Mouse (Mus musculus) embryo, embryonic 10 days (tissue): ENCODE data around the gene Cd47.

Source experiments
- DNase-seq: peaks from one replicate; pipeline ENCODE4 v3.0.0-alpha.2; 2015; ENCODE audit warnings: low spot score

Cd47 gene

DNA sequence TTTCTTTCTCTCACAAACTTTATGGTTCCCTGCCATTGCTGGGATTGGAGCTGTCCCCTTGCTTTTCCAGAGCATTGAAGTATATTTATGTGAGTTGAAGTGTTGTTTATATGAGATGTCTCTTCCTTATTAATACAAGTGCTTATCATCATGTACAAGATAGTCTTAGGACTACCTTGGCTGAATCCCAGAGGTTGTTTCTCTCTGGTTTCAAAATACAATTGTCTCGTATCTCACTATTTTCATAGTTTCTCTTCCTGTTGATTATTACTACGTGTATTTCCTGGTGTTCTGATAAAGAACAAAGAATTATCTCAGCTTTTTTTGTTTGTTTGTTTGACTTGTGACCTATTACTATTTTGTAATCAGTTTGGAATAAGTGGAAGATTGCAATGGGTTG, 73.6 kb downstream of the Cd47 start:
- DNase-seq = no peak

DNA sequence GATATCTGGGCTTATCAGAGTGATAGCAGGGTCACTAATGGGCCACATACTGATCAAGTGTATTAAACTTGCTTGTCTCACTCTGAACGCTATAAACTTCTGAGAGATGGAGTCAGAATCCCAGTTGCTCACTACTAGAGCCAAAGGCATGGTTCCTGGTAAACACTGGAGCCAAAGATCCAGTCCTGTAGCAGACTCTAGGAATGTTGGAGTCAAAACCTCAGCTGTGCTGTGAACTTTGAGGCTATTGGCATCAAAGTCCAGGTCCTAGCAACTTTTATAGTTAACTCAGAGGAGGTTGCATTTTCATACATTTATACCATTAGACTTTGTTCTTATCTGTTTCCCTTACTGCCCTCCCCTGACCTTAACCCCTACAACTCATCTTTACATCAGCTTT, 74.2 kb downstream of the Cd47 start:
- no peak for DNase-seq

DNA sequence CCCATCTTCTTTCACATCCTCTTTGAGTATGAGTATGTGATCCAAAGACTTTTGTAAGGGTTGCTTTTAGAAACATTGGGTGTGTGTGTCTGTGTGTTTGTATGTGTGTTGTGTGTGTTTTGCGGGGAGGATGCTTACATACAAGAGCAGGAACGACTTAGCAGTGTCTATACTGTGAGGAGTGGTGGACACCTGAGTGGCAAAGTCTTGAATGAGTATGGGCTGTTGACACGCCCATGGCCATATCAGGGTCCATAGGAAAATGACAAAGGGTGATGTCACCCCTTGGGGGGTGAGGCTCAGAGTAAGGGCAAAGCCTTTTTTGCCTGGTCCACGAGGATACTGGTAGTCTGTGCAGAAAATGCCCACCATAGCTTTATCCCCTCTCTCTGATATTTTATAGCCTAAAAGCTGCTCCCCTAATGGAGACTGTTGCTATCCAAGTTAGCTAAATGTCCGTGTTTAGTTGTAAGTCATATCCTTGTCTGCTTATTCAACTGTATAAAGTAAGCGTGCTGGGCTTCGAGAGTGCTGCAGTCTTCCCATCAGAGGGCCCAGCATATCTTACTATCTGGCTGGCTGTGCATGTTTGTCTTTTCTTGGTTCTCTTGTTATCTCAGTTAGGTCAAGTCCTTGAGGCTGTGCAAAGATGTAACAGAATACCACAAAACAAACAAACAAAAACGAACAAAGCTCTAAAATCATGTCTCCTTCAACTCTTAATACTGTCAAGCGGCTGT, 76.1 kb downstream of the Cd47 start:
- DNase-seq = no peak

DNA sequence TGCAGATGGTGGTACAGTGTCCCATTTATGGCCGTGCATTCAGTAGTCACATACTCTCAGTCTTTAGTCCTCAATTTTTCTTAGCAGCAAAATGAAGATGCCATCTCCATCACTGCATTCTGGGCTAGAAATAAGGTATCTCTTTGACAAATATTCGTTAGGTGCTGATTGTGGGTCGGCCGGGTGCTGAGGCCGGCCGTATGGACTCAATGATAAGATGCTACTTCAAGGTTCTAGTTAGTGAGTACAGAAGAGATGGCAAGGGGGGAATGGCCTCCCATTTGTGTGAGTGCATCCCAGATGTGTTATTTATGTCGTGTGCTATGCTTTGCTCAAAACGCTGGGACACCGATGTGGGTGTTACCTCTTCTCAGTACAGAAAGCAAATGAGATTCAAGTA, 76.9 kb downstream of the Cd47 start:
- DNase-seq = no peak

DNA sequence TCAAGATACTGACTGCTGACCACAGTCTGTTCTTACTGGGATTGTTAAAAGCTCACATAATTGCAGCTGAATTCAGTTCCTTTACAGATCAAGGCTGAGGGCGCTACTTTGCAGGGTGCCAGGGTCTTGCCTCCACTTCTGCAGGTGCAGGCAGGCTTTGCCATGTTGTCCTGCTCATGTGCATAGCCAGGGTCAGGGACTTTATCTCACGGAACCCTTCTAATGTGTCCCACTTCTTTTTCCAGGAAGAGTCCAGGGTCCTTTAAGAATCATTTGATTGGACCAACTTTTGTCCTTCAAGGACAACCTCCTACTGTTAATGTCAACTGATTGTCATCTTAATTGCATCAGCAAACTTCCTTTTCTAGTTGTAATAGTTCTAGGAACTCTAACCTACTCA, 77.7 kb downstream of the Cd47 start:
- DNase-seq = no peak

DNA sequence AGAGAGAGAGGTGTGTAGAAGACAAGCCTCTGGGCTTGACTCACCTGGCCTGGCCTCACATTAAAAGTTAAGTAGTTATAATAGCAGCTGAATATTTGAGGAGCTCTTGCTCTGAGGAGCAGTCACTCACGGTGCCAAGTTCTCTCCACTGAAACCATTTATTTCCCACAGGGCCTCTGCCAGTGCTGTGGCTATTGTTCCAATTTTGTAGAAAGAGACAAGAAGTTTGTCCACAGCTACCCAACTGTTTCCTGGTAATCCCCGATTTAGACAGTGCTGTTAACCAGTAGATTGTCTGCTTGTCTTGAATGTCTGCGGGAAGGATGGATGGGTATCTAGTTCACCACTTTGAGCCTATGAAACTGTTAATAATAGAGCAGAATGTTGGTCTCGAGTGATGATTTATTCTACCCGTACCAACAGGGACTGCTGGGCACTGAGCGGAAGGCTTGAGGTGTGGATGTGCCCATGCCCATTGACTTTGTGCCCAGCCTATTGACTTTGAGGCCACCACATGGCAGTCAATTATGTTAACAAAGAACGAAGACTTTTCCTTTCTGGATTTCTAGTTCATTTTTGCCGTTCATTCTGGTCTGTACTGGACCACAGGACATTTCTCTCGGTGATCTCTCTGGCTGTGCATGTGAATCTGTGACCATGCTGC, 86.2 kb downstream of the Cd47 start:
- DNase-seq = no peak

DNA sequence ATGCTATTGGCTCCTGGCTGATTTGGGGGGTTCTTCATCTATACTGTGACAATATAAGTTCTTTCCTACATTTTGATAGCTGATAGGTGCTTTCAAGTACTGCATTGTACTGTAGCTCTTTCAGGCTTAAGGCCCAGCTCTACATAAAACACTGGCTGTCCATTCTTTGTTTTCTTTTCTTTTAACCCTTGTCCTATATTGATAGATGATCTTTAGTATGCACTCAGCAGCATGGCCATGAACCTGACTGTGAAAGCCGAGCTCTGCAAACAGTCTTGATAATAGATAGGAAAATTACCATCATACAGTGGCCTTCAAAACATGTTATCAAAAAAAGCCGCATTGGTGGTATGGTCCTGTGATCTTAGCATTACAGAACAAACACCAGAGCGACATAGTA, 87.0 kb downstream of the Cd47 start:
- DNase-seq = no peak

DNA sequence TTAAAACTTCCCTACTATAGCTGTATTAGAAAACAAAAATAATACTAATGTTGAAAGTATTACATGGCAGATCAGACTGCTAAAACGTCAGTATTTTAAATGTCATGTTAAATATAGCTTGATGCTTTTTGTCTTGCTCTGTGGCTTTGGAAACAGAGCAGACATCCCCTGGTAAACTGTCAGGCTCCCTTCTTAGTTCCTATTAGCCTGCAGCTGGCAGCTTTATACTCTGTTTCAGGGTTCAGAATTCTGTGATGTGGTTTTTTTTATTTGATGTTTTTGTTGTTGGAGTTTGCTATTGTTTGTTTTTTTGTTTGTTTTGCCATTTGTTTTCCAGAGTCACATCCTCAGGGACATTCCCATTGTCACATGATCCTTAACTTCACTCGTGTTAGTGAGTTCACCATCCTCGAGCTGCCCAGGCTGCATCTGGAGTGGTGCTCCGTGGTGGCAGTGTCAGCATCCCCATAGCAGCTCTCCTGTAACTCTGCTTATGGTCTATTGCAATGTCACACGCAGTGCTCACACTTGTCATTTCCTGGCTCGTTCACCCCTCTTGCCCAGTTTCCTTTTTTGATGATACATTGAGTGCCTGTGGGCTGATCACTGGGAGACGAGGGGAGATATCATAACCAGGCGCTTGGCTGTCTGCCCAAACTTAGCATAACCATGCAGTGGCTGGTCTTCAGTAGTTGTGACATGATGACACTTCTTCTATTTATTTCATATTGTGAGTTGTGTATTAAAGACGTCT, 87.7 kb downstream of the Cd47 start:
- no peak for DNase-seq

DNA sequence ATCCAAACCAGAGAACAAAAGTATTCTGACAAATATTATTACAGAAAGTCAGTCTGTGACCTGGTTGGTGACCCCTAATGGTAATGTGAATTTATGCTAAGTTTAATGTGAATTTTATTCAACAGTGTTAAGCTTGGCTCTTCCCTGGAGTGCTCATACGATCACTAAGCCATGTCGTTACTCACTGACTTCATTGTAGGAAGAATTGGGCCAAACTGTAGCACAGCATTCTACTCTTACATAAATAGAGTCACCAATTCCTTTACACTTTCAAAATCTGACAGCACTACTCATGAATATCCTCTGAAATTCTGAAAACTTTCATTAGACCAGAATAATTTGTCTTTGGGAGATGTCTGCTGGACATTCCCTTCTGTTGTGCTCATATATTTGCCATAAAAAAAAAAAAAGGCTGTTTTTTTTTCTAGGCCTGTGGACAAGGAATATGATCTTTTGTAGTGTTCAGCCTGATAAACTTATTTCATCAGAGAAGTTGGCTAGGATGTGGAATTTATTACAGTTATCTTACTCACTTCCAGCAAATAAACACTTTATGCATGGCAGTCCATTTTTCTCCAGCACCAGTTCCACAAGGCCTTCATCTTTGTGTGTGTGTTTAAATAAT, 88.8 kb downstream of the Cd47 start:
- DNase-seq = no peak

DNA sequence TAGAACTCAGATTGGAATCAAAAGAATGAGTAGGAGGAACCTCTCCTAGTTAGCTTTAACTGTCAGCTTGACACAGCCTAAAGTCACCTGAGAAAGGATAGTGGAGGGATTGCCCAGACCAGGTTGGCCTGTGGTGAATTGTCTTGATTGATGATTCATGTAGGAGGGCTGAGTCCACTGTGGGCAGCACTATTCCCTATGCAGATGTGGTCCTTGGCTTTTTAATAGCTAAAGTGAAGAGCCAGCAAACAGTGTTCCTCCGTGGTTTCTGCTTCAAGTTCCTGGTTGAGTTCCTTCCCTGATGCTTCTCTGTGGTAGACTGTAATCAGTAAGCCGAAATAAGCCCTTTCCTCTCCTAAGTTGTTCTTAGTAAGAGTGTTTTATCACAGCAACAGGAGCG, 91.9 kb downstream of the Cd47 start:
- no peak for DNase-seq

DNA sequence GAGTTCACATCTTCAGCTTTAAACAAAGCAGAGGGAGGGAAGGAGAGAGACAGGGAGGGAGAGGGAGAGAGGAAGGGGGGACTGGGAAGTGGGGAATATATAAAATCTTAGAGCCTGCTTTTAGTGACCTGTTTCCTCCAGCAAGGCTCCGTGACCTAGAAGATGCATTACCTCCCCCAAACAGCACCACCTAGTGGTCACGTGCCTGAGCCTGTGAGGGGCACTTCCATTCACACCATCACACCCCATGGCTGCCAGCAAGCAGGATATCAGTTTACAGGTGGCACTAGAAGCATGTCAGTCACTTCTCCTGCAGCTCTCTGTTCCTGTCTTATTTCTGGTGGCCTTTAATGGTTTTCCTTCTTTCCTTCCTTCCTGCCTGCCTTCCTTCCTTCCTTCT, 92.6 kb downstream of the Cd47 start:
- peak; percentile 11 for DNase-seq

DNA sequence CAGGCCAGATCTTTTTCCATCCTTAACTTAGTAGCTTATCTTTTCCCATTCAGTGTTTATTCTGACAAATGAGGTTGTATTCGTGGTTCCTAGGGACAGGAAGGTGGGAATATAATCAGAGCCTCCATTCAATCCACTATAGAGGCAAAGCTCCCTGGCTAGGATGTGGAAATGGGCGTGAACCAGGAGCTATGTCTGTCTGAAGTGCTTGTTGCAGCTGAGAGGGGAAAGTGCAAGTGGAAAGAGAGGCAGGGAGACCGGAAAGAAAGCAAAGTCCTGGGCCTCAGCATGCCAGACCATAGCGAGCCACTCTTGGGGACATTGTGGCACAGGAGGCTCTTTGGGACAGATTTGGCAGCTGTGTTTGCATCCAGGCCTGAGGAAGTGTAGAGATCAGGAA, 94.3 kb downstream of the Cd47 start:
- DNase-seq = peak; percentile 11

DNA sequence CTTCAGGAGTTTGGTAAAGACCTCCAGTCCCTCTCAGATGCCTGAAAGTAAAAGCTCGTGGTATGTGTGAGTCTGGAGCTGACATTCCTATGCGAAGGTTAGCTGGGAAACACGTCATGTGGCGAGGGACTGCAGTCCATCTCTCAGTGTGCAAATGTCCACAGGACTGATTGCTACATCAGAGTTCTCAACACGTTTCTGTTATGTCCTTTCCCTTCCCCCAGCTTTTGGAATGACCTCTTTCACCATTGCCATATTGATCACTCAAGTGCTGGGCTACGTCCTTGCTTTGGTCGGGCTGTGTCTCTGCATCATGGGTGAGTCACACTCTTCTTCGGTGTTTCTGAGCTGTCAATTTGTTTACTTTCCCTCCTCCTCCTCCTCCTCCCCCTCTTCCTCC, 95.8 kb downstream of the Cd47 start:
- DNase-seq = no peak

DNA sequence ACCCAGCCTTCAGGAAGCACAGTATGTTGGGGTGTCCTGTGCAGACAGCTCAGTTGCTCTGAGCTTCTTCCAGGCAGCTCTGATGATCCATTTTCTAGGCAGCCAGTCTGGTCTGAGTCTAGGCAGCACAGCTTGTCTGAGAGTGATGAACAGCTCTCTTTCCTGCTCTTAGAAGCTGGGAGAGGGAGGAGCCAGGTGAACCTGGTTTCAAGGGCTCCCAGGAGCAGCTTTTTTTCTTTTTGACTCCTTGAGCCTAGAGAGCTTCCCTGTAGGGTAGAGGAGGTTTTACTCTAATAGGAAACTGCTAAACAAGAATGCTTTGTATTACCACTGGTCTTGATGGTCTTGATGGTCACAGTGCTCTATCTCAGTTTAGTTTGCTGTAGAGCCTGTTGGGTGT, 101.1 kb downstream of the Cd47 start:
- DNase-seq = no peak

DNA sequence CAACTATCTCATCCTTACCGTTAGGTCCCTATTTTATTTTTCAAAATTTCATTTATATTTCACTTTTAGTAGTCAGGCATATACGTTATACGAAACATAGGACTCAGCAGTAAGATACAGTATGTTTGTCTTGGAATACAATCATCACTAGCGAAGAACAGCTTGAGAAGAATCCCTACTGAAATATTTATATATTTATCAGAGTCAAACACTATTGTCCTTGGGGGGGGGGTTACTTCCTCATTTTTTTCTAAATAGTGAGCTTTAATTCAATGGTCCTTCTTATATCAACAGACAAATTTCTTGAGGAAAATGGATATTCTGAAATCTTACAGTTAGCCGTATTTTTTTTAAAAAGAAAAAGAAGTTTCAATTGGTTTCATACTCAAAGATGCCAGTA, 101.8 kb downstream of the Cd47 start:
- DNase-seq = no peak

DNA sequence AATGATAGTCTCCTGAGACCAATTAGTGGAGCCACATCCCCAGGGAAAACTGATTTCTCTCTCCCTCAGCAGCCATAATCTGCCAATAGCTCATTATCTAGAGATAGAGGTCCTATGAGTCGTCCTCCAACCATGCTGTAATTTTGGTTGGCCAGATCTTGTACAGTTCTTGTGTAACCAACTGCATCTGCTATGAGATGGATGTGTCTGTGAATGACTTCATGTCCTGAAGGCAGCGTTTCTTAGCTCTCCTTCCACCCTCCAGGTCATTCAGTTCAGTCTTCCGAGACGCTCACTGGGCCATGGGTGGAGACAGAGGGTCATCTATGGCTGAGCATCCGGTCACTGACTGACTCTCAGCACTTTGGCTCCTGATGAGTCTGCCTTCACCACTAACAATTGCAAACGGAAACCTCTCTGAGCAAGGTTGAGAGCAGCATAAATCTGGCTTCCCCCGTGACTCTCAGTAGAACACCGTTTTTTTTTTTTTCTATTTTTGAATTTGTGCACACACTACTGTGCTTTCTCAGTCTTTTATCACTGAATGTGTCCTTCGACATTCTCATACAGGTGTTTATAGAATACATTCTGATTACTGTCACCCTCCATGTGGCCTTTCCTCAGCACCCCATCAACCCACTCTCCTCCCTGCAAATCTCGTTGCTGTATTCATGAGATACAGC, 104.1 kb downstream of the Cd47 start:
- DNase-seq = no peak

DNA sequence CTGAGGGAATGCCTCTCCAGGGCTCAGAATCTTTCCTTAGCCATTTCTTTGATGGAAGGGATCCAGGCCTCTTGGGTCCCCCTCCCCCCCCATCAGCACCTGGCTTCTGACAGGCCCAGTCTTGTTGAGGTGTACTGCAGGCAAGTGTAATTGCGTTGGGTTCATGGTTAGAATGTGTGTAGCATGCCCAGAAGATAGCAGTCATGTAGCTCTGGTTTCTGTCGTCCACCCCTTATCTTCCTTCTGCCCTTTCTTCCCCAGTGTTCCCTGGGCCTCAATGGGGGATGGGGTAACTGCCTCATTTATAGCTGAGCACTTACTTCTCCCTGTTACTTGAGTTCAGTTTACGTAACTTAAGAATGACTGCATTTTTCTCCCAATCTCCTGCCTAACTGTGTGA, 104.7 kb downstream of the Cd47 start:
- DNase-seq = peak; percentile 11

DNA sequence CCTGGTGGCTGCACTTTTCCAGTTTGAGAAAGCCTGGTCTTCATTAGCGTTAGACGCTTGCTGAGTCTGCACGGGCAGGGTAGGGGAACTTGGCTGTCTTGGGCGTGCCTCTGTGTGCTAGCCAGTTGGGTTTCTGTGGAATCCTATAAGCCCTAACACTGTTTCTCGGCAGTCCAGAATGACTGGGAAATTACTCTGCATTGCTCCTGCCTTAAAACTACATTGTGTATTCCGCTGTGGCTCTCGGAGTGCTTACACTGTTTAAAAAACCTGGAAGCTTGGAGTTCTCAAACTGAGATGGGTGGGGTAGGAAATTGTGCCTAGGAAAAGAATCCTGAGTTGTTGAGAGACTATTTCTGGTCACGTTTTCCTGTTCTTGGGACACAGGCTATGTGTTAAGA, 105.3 kb downstream of the Cd47 start:
- DNase-seq = peak; percentile 48

DNA sequence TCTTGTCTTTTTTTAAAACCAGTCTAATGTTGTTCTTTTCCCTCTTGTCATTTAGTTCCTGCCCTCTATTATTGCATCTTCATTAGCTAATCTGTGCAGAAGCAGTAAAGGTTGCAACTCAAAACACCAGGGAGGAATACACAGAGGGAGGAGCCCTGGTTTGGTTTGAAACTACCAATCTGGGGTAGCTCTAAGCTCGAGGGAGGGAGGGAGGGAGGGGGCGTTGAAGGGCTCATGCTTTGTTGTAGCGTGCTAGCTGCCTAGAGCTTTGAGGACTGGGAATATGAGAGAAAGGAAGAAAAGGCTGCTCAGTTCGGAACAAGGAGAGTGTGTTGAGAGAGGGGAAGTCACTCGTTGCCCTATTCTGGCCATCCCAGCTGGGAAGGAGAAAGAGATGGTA, 105.7 kb downstream of the Cd47 start:
- DNase-seq = no peak

DNA sequence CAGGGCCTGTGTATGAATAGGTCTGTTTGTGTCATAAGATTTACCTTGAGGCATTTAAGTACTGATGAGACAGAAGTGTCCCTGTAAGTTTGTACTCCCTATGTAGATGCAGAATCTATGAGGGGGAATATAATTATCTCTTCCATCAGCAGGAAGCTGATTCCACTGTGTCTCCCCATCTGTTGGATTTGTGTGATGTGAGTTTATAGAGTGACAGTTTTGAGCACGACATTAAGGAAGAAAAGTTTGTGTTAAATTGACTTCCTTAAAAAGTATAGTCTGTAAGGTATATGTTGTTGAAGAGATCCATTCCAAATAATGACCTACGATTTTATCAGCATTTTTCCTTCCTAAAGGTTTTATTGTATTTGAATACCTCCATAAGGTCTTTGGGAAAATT, 106.6 kb downstream of the Cd47 start:
- DNase-seq = no peak

DNA sequence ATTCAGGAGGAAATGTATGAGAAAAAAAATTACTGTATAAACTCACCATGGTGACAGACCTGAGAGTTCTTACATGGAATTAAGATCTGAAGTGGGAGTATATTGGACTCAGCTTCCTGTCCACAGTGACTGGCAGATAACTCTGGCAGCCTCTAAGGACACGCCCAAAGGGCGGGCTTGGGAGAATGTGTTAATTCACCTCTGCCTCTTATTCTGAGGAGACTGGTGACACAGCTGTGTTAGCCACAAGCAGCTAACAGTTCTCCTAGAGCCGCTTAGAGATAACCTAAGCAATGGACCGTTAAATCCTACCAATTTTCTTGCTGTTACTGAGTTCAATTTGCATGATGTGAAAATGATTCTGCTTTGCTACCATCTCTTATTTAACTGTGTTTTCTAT, 107.0 kb downstream of the Cd47 start:
- peak; percentile 27 for DNase-seq

DNA sequence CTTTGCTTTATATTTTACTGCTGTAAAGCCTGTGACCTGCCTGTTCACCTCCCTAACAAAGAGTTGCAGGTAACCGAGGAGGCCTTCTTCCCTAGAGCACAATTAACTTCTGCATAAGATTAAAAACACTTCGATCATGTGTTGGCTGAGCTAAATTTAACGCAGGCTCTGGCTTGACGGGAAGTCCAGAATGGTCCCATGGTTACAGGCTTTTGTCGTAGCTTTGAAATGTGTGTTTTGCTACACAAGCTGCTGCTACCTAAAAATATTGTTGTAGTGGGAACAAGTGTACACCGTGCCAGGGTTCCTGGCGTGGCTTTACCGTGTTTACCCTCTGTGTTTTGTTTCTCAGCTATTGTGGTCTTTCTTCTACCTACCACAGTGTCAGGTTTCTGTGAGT, 109.2 kb downstream of the Cd47 start:
- DNase-seq = no peak
